Mouse (Mus musculus): ENCODE results near the gene Ssbp4.

Ssbp4 gene

DNA sequence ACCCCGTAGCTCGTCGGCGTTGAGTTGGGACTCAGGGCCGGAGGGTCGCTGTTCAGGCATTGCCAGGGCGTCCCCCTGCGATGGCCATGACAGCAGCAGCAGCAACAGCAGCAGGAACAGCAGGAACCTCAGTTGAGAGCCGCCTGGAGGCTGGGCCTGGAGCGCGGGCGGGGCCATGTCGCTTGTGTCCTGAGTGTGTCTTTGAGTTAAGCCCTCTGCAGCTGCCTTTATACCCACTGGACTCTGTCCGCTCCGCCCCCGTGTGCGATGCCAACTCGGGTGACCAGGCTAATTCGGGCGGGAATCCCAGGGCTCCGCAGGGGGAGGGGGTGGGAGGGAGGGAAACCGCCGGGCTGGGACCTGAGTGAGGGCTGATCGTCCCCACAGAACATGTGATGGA lies 22.8 kb upstream of the Ssbp4 start:
- CTCF ChIA-PET, result interaction anchor here (3.2 kb wide), 1 partner anchor 20 kb away, joined by 14 read pairs; no protein-coding TSS in a partner anchor

DNA sequence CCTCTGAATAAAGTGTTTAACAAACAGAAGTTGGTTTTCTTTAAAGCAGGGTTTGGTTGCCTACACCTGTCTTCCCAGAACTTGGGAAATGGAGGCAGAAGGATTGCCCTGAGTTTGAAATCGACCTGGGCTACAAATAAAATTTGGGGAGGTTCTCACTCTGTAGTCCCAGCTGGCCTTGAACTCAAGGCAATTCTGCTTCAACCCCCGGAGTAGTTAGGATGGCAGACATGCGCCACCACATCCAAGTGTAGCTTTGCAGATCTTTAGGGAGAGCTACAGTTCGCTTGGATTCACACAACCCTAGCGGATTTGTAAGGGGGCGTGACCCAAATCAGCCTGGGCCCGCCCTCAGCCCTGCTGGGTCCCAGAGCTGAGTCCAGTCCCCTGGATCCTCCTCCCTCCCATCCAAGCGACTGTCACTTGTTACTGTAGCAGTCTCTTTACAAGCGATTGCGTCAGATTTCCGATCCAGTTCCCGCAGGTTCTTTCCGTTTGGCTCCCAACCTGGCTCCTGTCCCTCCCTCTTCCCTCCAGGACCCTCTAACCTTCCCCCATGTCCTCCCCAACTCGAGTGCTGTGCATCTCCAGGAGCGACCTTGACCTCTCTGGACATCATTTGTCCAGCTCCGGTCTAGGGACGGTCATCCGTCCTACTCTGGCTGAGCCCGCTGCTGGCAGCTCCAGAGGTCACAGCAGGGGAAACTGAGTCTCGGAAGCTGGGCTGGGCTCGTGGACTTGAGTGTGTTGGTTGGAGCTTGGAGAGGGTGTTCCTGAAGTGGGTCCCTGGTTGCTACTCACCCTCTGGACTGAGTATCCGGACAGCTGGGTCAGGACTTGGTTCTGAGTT lies 22.1 kb upstream of the Ssbp4 start:
- CTCF ChIA-PET, result interaction anchor here (0.5 to 3.2 kb wide), 2 partner anchors 19 to 222 kb away, joined by 9 to 14 read pairs; no protein-coding TSS in a partner anchor

- CTCF ChIA-PET, result interaction anchor here (0.7 to 3.2 kb wide), 3 partner anchors 18 to 73 kb away, joined by 3 to 14 read pairs (median 3); no protein-coding TSS in a partner anchor
Measured at GRCm38 (mm10) chr8:70629574-70630531, 21.2 kb upstream of the Ssbp4 start.

- CTCF ChIA-PET, result interaction anchor here (1.6 to 3.2 kb wide), 2 partner anchors 17 to 23 kb away, joined by 3 to 14 read pairs; no protein-coding TSS in a partner anchor
Measured at GRCm38 (mm10) chr8:70628986-70629490, 20.4 kb upstream of the Ssbp4 start.

GRCm38 (mm10) chr8:70627041-70627440 lies 18.4 kb upstream of the Ssbp4 start:
- CTCF ChIA-PET, result interaction anchor here (0.7 to 1.2 kb wide), 2 partner anchors 15 to 682 kb away, joined by 3 to 4 read pairs; no protein-coding TSS in a partner anchor

- CTCF ChIA-PET, result interaction anchor here (0.5 kb wide), 1 partner anchor 29 kb away, joined by 4 read pairs; no protein-coding TSS in a partner anchor
Measured at GRCm38 (mm10) chr8:70625104-70625503, 16.4 kb upstream of the Ssbp4 start.

GRCm38 (mm10) chr8:70622220-70622619 lies 13.5 kb upstream of the Ssbp4 start:
- CTCF ChIA-PET, result interaction anchor here (0.7 kb wide), 1 partner anchor 12 kb away, joined by 4 read pairs; no protein-coding TSS in a partner anchor

DNA sequence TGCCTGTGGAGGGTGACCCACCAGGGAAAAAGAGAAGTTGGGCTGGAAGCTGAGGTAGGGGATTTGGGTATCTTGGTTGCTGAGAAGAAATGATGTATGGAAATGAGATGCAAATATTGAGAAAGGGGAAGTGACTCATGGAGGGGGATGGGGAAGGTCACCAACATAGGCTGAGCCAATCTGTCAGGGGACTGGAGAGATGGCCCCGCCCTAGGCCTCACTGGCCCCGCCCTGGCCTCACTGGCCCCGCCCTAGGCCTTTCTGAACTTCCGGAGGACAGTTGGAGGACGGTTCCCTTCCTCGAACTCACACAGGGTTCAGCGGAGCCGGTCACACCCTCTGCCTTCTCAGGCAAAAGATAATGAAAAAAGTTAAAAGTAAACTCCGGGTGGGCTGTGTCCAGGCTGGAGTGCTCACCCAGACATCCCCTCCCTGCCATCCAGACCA lies 10.2 kb upstream of the Ssbp4 start:
- CTCF ChIA-PET, result interaction anchor here (0.6 kb wide), 1 partner anchor 59 kb away, joined by 3 read pairs; no protein-coding TSS in a partner anchor

- CTCF ChIA-PET, result no interaction called here
Measured at GRCm38 (mm10) chr8:70617985-70618384, 9.3 kb upstream of the Ssbp4 start.

DNA sequence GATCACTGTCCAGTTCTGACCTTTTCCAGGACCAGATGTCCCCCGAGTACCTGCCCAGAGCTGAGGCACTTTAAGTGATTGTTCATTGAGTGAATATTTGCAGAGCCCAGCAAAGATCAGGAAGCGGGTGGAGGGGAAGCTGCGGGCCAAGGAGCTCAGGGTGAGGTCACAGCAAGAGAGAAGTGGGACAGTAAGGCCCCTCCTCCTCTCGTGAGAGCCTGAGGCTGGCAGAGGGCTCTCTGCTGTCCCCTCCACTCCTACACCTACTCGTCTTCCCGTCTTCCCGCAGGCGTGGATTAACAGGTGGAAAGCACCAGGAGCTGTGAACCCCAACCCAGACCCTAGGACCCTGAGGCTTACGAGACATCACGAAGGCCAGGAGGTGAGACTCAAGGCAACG lies 8.0 kb upstream of the Ssbp4 start:
- CTCF ChIA-PET, result no interaction called here

- CTCF ChIA-PET, result no interaction called here
Measured at GRCm38 (mm10) chr8:70615894-70616293, 7.2 kb upstream of the Ssbp4 start, which contains the start of gene Lrrc25. TSS of gene Lrrc25 (plus strand) at chr8:70616155.

DNA sequence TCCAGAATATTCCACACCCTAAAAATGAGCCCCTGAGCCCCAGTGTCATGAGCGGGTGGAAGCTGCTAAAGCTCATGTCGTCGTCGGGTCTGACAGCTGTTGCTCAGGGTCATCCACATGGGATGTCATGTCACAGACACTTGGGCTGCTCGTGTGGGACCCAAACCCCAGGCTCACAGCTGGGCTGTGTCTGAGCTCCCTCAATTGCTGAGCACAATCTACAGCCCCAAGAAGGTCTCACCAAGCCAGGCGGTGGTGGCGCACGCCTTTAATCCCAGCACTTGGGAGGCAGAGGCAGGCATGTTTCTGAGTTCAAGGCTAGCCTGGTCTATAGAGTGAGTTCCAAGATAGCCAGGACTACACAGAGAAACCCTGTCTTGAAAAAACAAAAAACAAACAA lies 6.6 kb upstream of the Ssbp4 start:
- CTCF ChIA-PET, result no interaction called here

DNA sequence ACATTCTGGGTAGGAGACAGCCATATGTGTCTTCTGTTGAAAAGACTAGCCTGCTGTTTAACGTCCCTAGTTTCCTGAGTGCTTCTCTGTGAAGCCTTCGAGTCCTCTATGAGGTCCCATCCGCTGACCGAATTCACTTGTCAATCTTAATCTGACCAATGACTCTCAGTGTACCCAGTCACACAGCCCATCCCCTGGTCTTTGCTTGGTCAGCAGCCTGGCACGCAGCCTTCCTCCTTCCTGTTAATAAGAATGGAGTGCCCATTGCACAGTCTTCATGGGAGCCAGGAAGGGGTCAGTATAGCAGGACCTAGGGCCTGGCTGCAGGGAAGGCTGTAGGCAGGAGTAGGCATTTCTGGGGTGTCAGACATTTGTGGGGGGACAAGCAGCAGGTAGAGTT lies 5.8 kb upstream of the Ssbp4 start:
- CTCF ChIA-PET, result no interaction called here

DNA sequence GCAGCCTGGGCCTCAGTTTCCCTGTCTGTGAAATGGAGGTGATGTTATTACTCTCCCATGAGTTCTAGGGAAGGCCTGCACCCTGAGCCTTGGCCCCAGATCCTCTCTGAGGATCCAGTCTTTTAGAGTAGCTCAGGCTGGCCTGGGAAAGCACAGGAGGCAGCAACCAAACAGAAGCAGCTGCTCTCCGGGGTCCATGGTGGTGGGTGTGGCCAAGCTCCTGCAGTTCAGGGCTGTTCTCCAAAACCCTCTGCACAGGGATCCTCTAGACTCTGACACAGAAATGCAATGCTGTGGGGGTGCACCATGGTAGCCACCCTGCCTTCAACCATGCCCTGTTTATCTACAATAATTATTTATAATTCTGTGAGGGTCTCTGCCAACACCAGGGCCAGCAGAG lies 5.1 kb upstream of the Ssbp4 start:
- CTCF ChIA-PET, result interaction anchor here (0.6 kb wide), 1 partner anchor 82 kb away, joined by 3 read pairs; no protein-coding TSS in a partner anchor

DNA sequence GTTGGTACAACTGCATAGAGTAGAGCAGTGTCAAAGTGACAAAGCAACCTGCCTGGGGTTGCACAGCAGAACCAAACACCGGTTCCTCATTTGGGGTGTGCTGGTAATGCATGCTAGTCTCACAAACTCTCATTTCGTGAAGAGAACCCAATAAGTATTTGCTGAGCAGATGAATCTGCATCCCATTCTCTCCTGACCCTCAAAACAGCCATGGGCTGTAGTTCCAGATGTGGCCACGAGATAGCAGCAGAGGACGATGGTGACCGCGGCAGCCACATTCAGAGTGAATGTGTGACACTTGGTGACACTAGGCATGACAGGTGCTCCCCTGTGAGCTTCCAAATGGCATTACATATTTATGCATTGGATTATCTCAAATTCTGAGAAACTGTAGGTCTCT lies 3.2 kb upstream of the Ssbp4 start:
- CTCF ChIA-PET, result interaction anchor here (0.6 to 2.0 kb wide), 5 partner anchors 13 to 115 kb away, joined by 3 to 14 read pairs (median 4); no protein-coding TSS in a partner anchor

DNA sequence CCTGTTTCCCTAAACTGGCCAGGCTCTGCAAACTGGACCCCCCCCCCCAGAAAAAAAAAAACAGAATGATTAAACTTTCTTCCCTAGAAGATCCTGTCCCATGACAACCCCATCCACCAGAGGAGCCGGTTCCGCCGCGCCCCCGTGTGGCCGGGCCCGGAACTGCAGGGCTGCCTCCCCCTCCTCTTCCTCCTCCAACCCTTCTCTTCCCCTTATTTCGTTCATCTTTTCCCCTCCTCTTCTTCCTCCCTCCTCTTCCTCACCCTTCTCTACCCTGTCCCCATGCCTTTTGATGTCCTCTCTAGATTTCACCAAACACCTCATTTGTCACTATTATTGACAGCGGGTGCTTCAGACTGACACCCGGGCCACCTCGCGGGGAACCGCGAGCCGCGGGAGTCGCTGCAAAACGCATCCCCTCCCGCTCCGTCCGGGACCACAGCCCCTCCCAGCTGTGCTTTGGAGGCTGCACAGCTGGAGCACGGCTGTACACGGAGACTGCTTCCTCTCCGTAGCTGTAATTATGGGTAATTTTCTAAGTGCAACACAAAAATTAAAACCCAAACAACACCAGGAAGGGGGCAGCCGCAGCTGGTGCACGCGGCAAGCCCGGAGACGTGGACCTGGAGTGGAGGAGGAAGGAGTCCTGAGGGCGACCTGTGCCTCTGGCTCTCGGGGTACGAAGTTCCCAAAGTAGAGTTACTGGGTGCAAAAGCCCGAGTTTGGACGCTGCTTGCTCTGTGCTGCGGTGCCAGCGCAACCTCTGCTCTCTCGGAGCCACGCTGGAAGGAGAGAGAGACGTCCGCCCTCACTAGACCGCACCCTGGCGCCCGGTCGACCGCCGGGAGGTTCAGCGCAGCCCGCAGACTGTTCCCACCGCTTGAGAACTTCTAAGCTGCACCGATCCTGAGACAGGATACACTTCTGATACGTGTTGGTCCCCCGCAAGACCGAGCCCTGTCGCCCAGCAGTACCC lies 2.4 kb upstream of the Ssbp4 start:
- CTCF ChIA-PET, result interaction anchor here (0.6 to 2.0 kb wide), 4 partner anchors 19 to 116 kb away, joined by 3 to 14 read pairs (median 4); no protein-coding TSS in a partner anchor

DNA sequence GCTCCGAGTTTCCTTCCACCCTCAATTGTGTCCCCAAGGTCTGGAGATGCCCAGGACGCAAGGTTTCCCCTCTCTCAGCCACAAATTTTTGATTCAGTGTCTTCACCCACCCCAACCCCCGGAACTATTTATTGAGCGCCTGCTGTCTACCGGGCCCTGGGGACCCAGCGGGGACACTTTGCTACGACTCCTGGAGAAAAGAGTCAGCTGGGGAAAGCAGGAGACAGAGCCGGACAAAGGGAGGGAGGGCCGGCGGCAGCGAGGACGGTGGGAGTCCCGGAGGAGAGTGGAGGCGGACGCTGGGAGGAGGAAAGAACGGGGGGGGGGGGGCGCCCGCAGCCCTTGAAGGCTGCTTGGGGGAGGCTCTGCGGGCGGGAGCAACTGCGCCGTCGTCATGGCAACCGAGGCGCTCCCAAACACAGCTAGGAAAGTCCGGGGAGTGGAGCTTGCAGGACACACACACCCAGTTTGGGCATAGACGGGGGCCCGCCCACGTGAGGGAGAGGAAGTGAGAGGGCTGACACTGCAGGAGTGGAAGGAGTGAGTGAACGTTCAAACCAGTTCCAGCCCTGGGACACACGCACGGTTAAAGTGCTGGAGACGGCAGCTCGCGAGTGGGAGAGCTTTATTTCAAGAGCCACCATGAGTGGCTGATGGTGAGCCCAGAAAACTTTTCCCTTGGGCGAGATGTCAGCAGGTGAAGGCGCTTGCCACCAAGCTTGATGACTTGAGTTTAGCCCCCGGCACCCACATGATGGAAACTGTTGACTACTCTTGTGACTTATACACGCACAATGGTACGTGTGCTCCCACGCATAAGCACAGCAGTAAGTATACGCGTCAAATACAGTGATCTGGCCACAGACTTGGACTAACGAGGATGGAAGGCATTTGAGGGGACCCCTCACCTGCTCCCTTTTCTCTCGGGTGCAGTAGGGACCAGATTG lies 1.4 kb upstream of the Ssbp4 start:
- CTCF ChIA-PET, result interaction anchor here (0.6 kb wide), 3 partner anchors 12 to 37 kb away, joined by 3 to 5 read pairs (median 4); no protein-coding TSS in a partner anchor

DNA sequence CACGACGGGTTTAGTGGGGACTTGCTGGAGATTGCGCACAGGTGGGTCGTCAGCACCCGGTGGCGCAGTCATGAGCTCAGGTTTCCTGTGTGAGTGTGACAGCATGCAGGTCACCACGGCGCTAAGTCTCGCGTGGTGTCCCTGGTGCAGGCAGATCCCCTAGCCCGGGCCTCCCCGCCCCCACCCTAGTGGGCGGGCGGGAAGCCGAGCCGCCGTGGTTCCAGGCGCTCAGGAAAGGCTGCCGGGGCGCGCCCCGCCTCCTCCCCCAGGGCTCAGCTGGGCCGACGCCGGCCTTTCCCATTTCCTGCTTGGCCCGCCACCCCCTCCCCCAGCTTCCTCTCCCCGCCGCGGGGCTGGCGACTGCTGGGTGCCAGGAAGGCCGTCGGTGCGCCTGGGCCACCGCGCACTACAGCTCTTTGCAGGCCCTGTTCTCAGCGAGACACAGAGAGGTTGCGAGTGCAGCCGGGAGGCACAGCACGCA lies 736 bp upstream of the Ssbp4 start:
- CTCF ChIA-PET, result interaction anchor here (0.6 to 0.7 kb wide), 4 partner anchors 11 to 62 kb away, joined by 3 to 12 read pairs (median 4); no protein-coding TSS in a partner anchor

All from spleen, embryonic (tissue).